Mouse (Mus musculus): ENCODE measurements around the gene Odr4.

DNA sequence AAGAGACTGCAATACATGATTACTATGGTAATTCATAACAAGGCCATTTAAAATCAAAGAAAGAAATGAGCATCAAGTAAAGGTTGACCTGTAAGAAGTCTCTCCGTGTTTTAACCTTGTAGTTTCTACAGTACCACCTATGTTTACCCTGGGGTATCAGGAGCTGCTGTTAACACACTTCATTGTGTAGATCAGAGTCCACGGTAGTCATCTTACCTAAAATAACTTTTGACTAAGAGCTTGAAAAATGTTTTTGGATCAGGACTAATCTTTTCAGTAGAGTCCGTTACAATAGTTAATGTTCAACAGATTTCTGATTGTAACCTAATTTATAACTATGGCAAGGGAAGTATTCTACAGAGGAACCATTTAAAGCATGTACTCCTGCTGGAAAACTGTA, 11.7 kb upstream of the Odr4 start:
- TF ChIP-seq HCFC1 (IDR thresholded peaks at IDR 0.05; ENCODE audit: borderline replicate concordance, insufficient read depth, low read length) (no peak), ZC3H11A (IDR thresholded peaks at IDR 0.05; ENCODE audit: borderline replicate concordance, low read depth, low read length) (no peak)

All from ES-E14 (cell line).